Mouse (Mus musculus) embryonic facial prominence, embryonic 10.5 days (tissue): ENCODE data around the gene Vmn1r2. TPM values are rescaled to one million over a fixed set of nuclear protein-coding genes. Genes with fewer than 3 reads are reported as not detected.

Experiments
- polyA plus RNA-seq: library from polyadenylated mRNA; unstranded; fragments of >200 nt; fragmentation: Nextera tagmentation; extraction: Ambion mirVana; gene quantifications from 2 replicates; pipeline ENCODE4 v1.2.1, GENCODE M21; 2016

Vmn1r2 gene
- polyA plus RNA-seq, 1 experiment from 2014 or later: not detected

Other genes starting within 250 kb of the Vmn1r2 start
- not detected in 2 replicates for gene Vmn1r3, start 18.0 kb downstream of the Vmn1r2 start, polyA plus RNA-seq